Mouse (Mus musculus): ENCODE data around the gene Gdpd3. TPM values are rescaled to one million over a fixed set of nuclear protein-coding genes. Genes with fewer than 3 reads are reported as not detected.

The Gdpd3 gene
- total and polyA plus RNA-seq, 3 experiments = 1.3 to 1.6 (median 1.5) TPM

GRCm38 (mm10) chr7:126775978-126776234, 9.8 kb downstream of the Gdpd3 start:
- TF ChIP-seq MAFK (IDR thresholded peaks at IDR 0.05; ENCODE audit: insufficient replicate concordance, low read length) (no peak), MAX (IDR thresholded peaks at IDR 0.05; ENCODE audit: low read length) (no peak), ZKSCAN1 (IDR thresholded peaks at IDR 0.05; ENCODE audit: borderline replicate concordance, low read depth, low read length) (no peak), GABPA (IDR thresholded peaks at IDR 0.05; ENCODE audit: insufficient replicate concordance, low read depth, low read length) (no peak), E2F4 (IDR thresholded peaks at IDR 0.05; ENCODE audit: insufficient replicate concordance, low read depth, low read length) (no peak)
- Histone ChIP-seq H3K9me3 (replicated peaks; ENCODE audit: low read length) (no peaks in the 10 kb centered on the region), H3K4me2 (ENCODE audit: insufficient read depth, low read depth, poor library complexity, severe bottlenecking) (peak overlapping the region; percentile 84; the same call in 1 of the 2 replicates), H3K36me3 (replicated peaks in 1 of 2; ENCODE audit: control insufficient read depth in 1 of 2, insufficient read depth in 1 of 2, low read length in 1 of 2) (peaks cover 26 to 53% of the 10 kb centered on the region in 2 experiments), H3K4me3 (replicated peaks in 1 of 3; ENCODE audit: low read depth in 2 of 3, low read length in 2 of 3, poor library complexity in 1 of 3) (peak overlapping the region in 1 of 3 experiments; percentile 70), H3K9ac (ENCODE audit: insufficient read depth, low read depth) (peak overlapping the region; percentile 55), H3K79me2 (replicated peaks; ENCODE audit: control insufficient read depth, extremely low read depth, insufficient read depth, poor library complexity, severe bottlenecking) (0 out of 2 replicates have a peak, but pooled peaks cover 2% of the 10 kb centered on the region), H3K27ac (ENCODE audit: insufficient read depth, low read depth) (no peak overlapping the region), H3K27me3 (replicated peaks) (no peaks in the 10 kb centered on the region), H3K4me1 (ENCODE audit: control insufficient read depth in 1 of 2, insufficient read depth in 2 of 2) (peaks cover 14 to 61% of the 10 kb centered on the region in 2 experiments; a peak in 3 of 4 replicates)
- in situ Hi-C loops (cut with MboI; ENCODE audit: low pct_ligation_motif_present, low pct_unique_long_range_greater_than_20kb, low sequenced_read_pairs) (no loop called here), dilution Hi-C loops (cut with MboI; ENCODE audit: extremely low pct_ligation_motif_present, extremely low pct_unique_long_range_greater_than_20kb, low sequenced_read_pairs) (no loop called here)
- DNase-seq (ENCODE audit: extremely low read depth) = no peak

- in situ Hi-C loops (cut with MboI; ENCODE audit: low pct_ligation_motif_present, low pct_unique_long_range_greater_than_20kb, low sequenced_read_pairs) = no loop called here
- peak within 1 kb of the TSS; percentile 84 for H3K4me2 ChIP-seq (ENCODE audit: insufficient read depth, low read depth, poor library complexity, severe bottlenecking)
- H3K4me1 ChIP-seq (ENCODE audit: control insufficient read depth in 1 of 2, insufficient read depth in 2 of 2) = peaks cover 14 to 68% of the 10 kb centered on the region in 2 experiments; a peak in 3 of 4 replicates
- DNase-seq (ENCODE audit: extremely low read depth) = peak; percentile 90
- peaks cover 27 to 56% of the 10 kb centered on the region in 2 experiments for H3K36me3 ChIP-seq (replicated peaks in 1 of 2; ENCODE audit: control insufficient read depth in 1 of 2, insufficient read depth in 1 of 2, low read length in 1 of 2)
- dilution Hi-C loops (cut with MboI; ENCODE audit: extremely low pct_ligation_motif_present, extremely low pct_unique_long_range_greater_than_20kb, low sequenced_read_pairs) = no loop called here
- peaks cover 2% of the 10 kb centered on the region; the same call in 1 of the 2 replicates for H3K79me2 ChIP-seq (replicated peaks; ENCODE audit: control insufficient read depth, extremely low read depth, insufficient read depth, poor library complexity, severe bottlenecking)
- H3K9ac ChIP-seq (ENCODE audit: insufficient read depth, low read depth) = peak within 1 kb of the TSS; percentile 100
- H3K9me3 ChIP-seq (replicated peaks; ENCODE audit: low read length) = peaks cover 3% of the 10 kb centered on the region
- no peaks in the 10 kb centered on the region for H3K27me3 ChIP-seq (replicated peaks)
- peak within 1 kb of the TSS; percentile 70 to 89 (median 77) for H3K4me3 ChIP-seq (replicated peaks in 1 of 3; ENCODE audit: low read depth in 2 of 3, low read length in 2 of 3, poor library complexity in 1 of 3)
- peak within 1 kb of the TSS; percentile 61 for H3K27ac ChIP-seq (ENCODE audit: insufficient read depth, low read depth)
- TF ChIP-seq JUN (IDR thresholded peaks at IDR 0.05; ENCODE audit: insufficient read depth, low read depth, low read length) (no peak), TCF12 (IDR thresholded peaks at IDR 0.05; ENCODE audit: low read depth, low read length) (peak; percentile 80), ZMIZ1 (IDR thresholded peaks at IDR 0.05; ENCODE audit: low read depth, low read length) (peak; percentile 19), EP300 (IDR thresholded peaks at IDR 0.05; ENCODE audit: low read length) (no peak), PAX5 (IDR thresholded peaks at IDR 0.05; ENCODE audit: low read length) (no peak), RCOR1 (conservative IDR thresholded peaks at IDR 0.05; ENCODE audit: low read depth, low read length) (no peak), MYC (IDR thresholded peaks at IDR 0.05; ENCODE audit: low read depth, low read length) (no peak), MAFK (IDR thresholded peaks at IDR 0.05; ENCODE audit: insufficient replicate concordance, low read length) (no peak), ELF1 (IDR thresholded peaks at IDR 0.05; ENCODE audit: low read depth, low read length) (peak; percentile 88), CHD1 (IDR thresholded peaks at IDR 0.05; ENCODE audit: low read depth, low read length) (no peak), ZC3H11A (IDR thresholded peaks at IDR 0.05; ENCODE audit: low read depth, low read length) (no peak), USF1 (IDR thresholded peaks at IDR 0.05; ENCODE audit: low read depth, low read length) (no peak), JUND (conservative IDR thresholded peaks at IDR 0.05; ENCODE audit: low read depth, low read length) (no peak), MEF2A (IDR thresholded peaks at IDR 0.05; ENCODE audit: borderline replicate concordance, low read depth, low read length) (peak; percentile 51; the same call in 1 of the 2 replicates), CTCF (conservative IDR thresholded peaks at IDR 0.05 in 1 of 2, IDR thresholded peaks at IDR 0.05 in 1 of 2; ENCODE audit: low read depth in 2 of 2, low read length in 2 of 2) (no peak), UBTF (IDR thresholded peaks at IDR 0.05; ENCODE audit: low read depth, low read length) (no peak), ZNF384 (IDR thresholded peaks at IDR 0.05; ENCODE audit: low read depth, low read length) (no peak), IRF4 (IDR thresholded peaks at IDR 0.05; ENCODE audit: low read depth, low read length) (no peak; the same call in 1 of the 2 replicates), TBP (conservative IDR thresholded peaks at IDR 0.05; ENCODE audit: low read depth, low read length) (0 out of 2 replicates have a peak, but pooled peaks have one; percentile 40), E2F4 (IDR thresholded peaks at IDR 0.05; ENCODE audit: insufficient replicate concordance, low read depth, low read length) (no peak), NELFE (IDR thresholded peaks at IDR 0.05; ENCODE audit: low read depth, low read length) (peak; percentile 53), GABPA (IDR thresholded peaks at IDR 0.05; ENCODE audit: insufficient replicate concordance, low read depth, low read length) (no peak), HCFC1 (IDR thresholded peaks at IDR 0.05; ENCODE audit: low read depth, low read length) (peak; percentile 64), ZKSCAN1 (IDR thresholded peaks at IDR 0.05; ENCODE audit: borderline replicate concordance, low read depth, low read length) (no peak), SIN3A (IDR thresholded peaks at IDR 0.05; ENCODE audit: low read length) (peak; percentile 96), POLR2A (IDR thresholded peaks at IDR 0.05; ENCODE audit: low read depth, low read length) (peak; percentile 77), MXI1 (IDR thresholded peaks at IDR 0.05; ENCODE audit: low read depth, low read length) (no peak), ETS1 (conservative IDR thresholded peaks at IDR 0.05; ENCODE audit: low read depth, low read length) (0 out of 2 replicates have a peak, but pooled peaks have one; percentile 44), RAD21 (IDR thresholded peaks at IDR 0.05; ENCODE audit: low read depth, low read length) (no peak), POLR2AphosphoS2 (IDR thresholded peaks at IDR 0.05; ENCODE audit: low read depth, low read length) (no peak), CHD2 (IDR thresholded peaks at IDR 0.05; ENCODE audit: low read length) (peak; percentile 90), SMC3 (IDR thresholded peaks at IDR 0.05; ENCODE audit: low read depth, low read length) (no peak)
Observed at GRCm38 (mm10) chr7:126776598-126777057, 10.5 kb downstream of the Gdpd3 start, which contains the start of gene Ypel3. Gene Ypel3, plus strand, starts transcription at chr7:126776955.

Measured in CH12.LX (cell line).